Mouse (Mus musculus) liver, embryonic 13.5 days (tissue): Measurements from ENCODE around the gene Zbed3. TPM values are rescaled to one million over a fixed set of nuclear protein-coding genes. Genes with fewer than 3 reads are reported as not detected.
A peak's percentile ranks its signal among the peaks of the same experiment; 100 is the strongest.
"Not testable (repeated sequence)": the region's sequence is repeated elsewhere in the genome, so short reads cannot be mapped to it uniquely, and the experiment has no call there.

Experiments
- ATAC-seq: fragments of 200-750 bp; cut with Nextera tagmentation; 2 replicates; pipeline ENCODE4 v1.8.0; 2017; ENCODE audit warnings: low read depth, mild to moderate bottlenecking, moderate number of reproducible peaks, moderate library complexity
- DNase-seq: peaks from one replicate; pipeline ENCODE4 v3.0.0; 2022
- H3K27ac ChIP-seq: fragments of 300-500 bp; sonication (generic); 2 replicates; pipeline ENCODE4 v1.5.1; 2015; ENCODE audit warnings: moderate library complexity, mild to moderate bottlenecking, inconsistent platforms
- H3K27me3 ChIP-seq: fragments of 300-500 bp; sonication (generic); 2 replicates; pipeline ENCODE4 v1.6.1; 2015; ENCODE audit warnings: mild to moderate bottlenecking, inconsistent platforms
- H3K36me3 ChIP-seq: fragments of 300-500 bp; sonication (generic); 2 replicates; pipeline ENCODE4 v1.6.1; 2015; ENCODE audit warnings: mild to moderate bottlenecking, inconsistent platforms
- H3K4me1 ChIP-seq: fragments of 300-500 bp; sonication (generic); replicated peaks from 2 replicates; pipeline ENCODE4 v1.6.1; 2015; ENCODE audit warnings: inconsistent platforms
- H3K4me2 ChIP-seq: fragments of 300-500 bp; sonication (generic); 2 replicates; pipeline ENCODE4 v1.6.1; 2015; ENCODE audit warnings: inconsistent platforms, mild to moderate bottlenecking, moderate library complexity
- H3K4me3 ChIP-seq: fragments of 300-500 bp; sonication (generic); replicated peaks from 2 replicates; pipeline ENCODE4 v1.5.1; 2015; ENCODE audit warnings: mild to moderate bottlenecking, inconsistent platforms
- H3K9ac ChIP-seq: fragments of 300-500 bp; sonication (generic); 2 replicates; pipeline ENCODE4 v1.6.1; 2015; ENCODE audit warnings: mild to moderate bottlenecking, inconsistent platforms
- H3K9me3 ChIP-seq: fragments of 300-500 bp; sonication (generic); replicated peaks from 2 replicates; pipeline ENCODE4 v1.6.1; 2016; ENCODE audit warnings: inconsistent platforms
- WGBS: fragments of 180-500 bp; shearing (Covaris S2); methylation state at CpG from one replicate; pipeline ENCODE4 v1.1.7; 2015; ENCODE audit not compliant: insufficient replicate concordance; 5-methylcytosine and 5-hydroxymethylcytosine counted together
- polyA plus RNA-seq: library from polyadenylated mRNA; unstranded; fragments of >200 nt; fragmentation: Nextera tagmentation; extraction: Ambion mirVana; gene quantifications from 2 replicates; pipeline ENCODE4 v1.2.1, GENCODE M21; 2015

Gene Zbed3
- polyA plus RNA-seq, 1 experiment from 2014 or later: 7.1 TPM

DNA sequence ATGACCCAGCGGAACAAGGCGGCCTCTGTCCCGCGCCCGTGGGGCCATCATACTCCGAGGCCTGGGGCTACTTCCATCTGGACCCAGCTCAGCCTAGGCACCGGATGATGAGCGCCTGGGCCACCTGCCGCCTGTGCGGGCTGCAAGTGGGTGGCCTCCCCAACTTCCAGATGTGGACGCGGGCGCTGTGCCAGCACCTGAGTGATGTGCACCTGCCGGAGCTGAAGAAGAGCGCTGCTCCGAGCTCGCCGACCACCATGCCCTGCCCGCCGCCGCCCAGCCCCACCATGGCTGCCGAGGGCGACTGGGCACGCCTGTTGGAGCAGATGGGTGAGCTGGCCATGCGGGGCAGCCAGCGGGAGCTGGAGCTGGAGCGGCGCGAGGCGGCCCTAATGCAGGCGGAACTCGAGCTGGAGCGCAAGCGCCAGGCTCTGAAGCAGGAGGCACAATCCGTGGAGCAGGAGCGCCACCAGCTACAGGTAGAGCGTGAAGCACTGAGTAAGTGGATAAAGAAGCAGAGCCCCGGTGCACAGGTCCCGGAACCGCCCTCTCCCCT is 12.8 kb downstream of the Zbed3 start:
- Histone ChIP-seq H3K9me3 (no peaks in the 10 kb centered on the region), H3K36me3 (peaks cover 24% of the 10 kb centered on the region), H3K4me2 (no peak overlapping the region), H3K4me3 (no peak overlapping the region), H3K9ac (no peak overlapping the region), H3K27me3 (no peaks in the 10 kb centered on the region), H3K27ac (no peak overlapping the region), H3K4me1 (peaks cover 6% of the 10 kb centered on the region; the same call in 1 of the 2 replicates)
- DNase-seq (no peak), ATAC-seq (no peak)
- WGBS: 81% methylated on average over 40 of the region's 40 CpGs

DNA sequence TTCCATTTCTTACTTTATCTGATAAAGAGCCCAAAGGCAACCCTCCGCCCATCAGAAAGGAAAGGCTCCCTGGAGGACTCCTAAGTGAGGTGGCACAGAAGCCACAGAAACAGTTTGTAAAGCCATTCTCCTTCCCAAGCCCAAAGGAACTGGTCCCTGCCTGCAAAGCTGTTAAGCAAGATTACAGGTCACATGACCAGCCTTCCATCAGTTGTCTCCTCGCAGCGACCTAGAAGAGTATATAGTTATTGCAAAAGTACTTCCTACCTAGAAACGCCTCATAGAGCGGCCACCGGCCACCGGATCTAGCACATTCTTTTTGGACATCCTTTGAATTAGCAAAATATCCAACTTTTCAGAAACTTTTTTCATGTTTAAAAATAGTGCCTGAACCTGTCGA is 20.1 kb downstream of the Zbed3 start:
- peaks cover 5% of the 10 kb centered on the region; the same call in 1 of the 2 replicates for H3K4me1 ChIP-seq
- H3K27ac ChIP-seq: no peak overlapping the region
- WGBS: 48% methylated on average over 8 of the region's 8 CpGs
- H3K9me3 ChIP-seq: no peaks in the 10 kb centered on the region
- H3K4me2 ChIP-seq: no peak overlapping the region
- H3K36me3 ChIP-seq: peaks cover 8% of the 10 kb centered on the region
- H3K9ac ChIP-seq: no peak overlapping the region
- DNase-seq (no peak), ATAC-seq (no peak)
- H3K4me3 ChIP-seq: no peak overlapping the region
- no peaks in the 10 kb centered on the region for H3K27me3 ChIP-seq

DNA sequence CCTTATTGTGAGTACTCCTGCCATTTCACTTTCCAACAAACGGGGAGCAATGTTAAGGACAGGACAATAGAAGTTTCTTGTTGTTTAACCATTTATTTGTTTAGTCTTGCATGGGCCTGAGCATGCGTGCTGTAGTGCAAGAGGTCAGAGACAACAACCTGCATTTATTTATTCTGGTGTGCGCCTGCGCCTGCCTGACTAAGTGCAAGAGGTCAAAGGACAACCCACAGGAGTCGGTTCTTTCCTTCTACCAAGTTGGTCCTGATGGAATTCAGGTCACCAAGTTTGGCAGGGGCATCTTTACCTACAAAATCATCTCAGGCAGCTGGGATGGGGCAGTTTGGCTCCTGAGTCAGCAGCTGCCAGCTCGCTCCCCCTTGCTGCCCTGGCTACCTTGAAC is 22.5 kb downstream of the Zbed3 start:
- 62% methylated on average over 6 of the region's 6 CpGs for WGBS
- Histone ChIP-seq H3K4me1 (peaks cover 5% of the 10 kb centered on the region; the same call in 1 of the 2 replicates), H3K9me3 (no peaks in the 10 kb centered on the region), H3K27ac (no peak overlapping the region), H3K27me3 (no peaks in the 10 kb centered on the region), H3K4me3 (no peak overlapping the region), H3K4me2 (no peak overlapping the region), H3K36me3 (peaks cover 14% of the 10 kb centered on the region), H3K9ac (no peak overlapping the region)
- no peak for ATAC-seq
- DNase-seq: no peak

DNA sequence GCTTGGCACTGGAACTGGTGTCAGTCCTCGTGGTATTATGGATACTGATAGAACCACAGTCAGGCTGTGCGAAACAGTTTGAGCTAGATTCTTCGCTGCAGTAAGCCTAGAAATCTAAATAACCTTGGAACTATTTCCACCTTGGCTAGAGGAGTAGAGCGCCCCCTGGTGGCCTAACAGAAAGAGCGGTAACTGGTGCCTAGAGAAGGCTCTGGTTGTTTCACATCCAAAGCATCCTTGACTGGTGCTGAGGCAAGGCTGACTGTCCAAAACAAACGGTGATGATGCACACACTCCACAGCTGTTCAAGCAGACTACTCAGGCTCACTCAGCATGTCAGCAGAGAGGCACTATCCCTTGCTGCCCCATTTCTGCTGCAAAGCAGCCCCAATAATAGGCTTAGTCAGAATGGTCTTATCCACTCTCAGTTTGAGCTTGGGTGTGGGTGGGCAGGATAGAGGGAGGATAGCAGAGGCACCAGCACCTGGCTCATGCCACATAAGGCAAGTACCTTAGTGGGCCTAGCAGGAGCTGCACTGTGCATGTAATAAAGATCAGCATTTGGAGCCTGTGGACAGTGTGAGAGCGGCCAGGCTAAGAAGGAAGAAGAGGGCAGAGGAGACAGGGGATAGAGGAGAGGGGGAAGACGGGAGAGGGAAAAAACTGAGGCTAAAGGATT is 23.7 kb downstream of the Zbed3 start:
- Histone ChIP-seq H3K27ac (no peak overlapping the region), H3K4me3 (no peak overlapping the region), H3K36me3 (peaks cover 26% of the 10 kb centered on the region), H3K9me3 (no peaks in the 10 kb centered on the region), H3K4me2 (no peak overlapping the region), H3K27me3 (no peaks in the 10 kb centered on the region), H3K9ac (no peak overlapping the region), H3K4me1 (peaks cover 5% of the 10 kb centered on the region; the same call in 1 of the 2 replicates)
- ATAC-seq (0 out of 2 replicates have a peak, but pooled peaks have one; percentile 13), DNase-seq (peak; percentile 38)
- 27% methylated on average over 8 of the region's 8 CpGs for WGBS

DNA sequence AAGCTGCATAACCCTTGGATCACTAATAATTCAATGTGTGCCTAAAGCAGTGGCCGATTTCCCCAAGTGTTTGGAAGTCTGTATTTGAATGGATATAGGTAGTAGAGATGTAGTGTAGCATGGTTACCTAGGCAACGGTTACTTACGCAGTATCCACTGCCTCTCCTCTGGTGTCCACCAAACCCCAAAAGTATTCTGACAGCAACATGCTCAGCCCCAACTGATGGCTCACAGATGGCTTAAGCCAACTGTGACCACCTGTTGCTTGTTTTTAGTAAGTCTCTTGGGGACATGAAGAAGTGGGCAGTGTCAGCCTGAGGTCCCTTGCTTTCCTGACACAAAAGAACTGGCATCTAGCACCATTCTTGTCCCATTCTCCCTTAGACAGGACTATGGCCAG is 25.1 kb downstream of the Zbed3 start:
- Histone ChIP-seq H3K4me3 (no peak overlapping the region), H3K4me2 (no peak overlapping the region), H3K27me3 (no peaks in the 10 kb centered on the region), H3K9me3 (no peaks in the 10 kb centered on the region), H3K27ac (no peak overlapping the region), H3K9ac (no peak overlapping the region), H3K36me3 (peaks cover 37% of the 10 kb centered on the region), H3K4me1 (peaks cover under 1% of the 10 kb centered on the region; the same call in 1 of the 2 replicates)
- DNase-seq: no peak
- WGBS: 87% methylated on average over 3 of the region's 3 CpGs
- no peak for ATAC-seq

DNA sequence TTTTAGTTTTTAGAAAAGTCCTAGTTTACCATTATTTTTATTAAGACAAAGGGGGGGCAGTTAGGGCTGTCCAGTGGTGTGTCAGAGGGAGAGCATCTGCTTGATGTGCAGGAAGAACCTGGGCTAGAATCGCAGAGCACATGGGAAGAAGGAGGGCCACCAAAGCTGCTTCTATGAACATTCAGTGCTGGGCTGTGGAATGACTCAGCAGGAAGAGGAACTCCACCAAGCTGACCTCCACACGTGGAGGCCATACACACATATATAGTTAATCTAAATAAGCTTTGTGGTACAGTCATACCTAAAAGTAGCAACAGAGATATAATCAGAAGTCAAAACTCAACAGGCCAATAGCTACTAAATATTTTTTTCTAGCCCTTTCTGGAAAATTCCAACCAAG is 34.8 kb downstream of the Zbed3 start:
- H3K4me3 ChIP-seq: no peak overlapping the region
- peaks cover 93% of the 10 kb centered on the region for H3K36me3 ChIP-seq
- 28% methylated on average over 2 of the region's 2 CpGs for WGBS
- H3K27me3 ChIP-seq: no peaks in the 10 kb centered on the region
- H3K4me1 ChIP-seq: no peaks in the 10 kb centered on the region
- H3K9ac ChIP-seq: no peak overlapping the region
- H3K9me3 ChIP-seq: no peaks in the 10 kb centered on the region
- no peak overlapping the region for H3K27ac ChIP-seq
- DNase-seq: no peak
- no peak overlapping the region for H3K4me2 ChIP-seq
- ATAC-seq: no peak

DNA sequence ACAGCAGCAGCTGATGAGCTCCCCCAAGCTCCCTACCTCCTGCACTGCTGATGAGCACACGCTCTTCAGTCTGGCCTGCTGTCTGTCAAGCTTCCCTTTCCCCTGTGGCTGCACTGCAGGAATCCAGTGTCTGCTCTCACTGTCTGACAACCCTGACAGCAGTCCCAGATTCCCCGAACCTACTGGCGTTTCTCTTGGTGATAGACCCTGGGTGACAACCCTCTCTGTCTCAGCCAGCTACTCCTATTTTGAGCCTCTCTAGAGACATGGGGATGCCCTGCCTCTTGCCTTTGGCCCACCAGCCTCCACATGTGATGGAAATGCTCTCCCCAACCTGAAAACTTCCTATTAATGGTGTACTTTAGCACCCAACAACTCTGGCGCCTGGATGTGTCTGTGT is 40.0 kb downstream of the Zbed3 start:
- no peak for DNase-seq

DNA sequence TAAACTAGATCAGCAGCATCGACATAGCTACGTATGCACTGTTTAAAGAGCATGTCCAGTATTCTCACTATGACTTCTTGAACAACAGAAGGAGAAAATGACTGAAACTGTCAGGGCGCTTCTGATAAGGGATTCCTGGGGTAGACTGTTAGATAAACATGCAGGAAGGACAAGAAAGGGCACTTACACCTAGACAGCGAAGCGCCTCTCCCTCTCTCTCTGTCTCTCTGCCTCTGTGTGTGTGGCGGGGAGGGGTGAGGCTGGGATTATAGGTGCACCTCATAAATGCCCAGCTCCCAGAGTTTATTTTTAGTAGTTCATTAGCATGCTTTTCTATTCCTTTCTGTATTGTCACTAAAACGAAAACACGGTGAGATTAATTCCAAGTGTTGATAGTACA is 42.9 kb downstream of the Zbed3 start:
- H3K36me3 ChIP-seq: peaks cover 75% of the 10 kb centered on the region
- H3K27me3 ChIP-seq: no peaks in the 10 kb centered on the region
- peaks cover 17% of the 10 kb centered on the region for H3K4me1 ChIP-seq
- no peak overlapping the region for H3K9ac ChIP-seq
- DNase-seq (no peak), ATAC-seq (peak; percentile 89)
- WGBS: 37% methylated on average over 8 of the region's 8 CpGs
- no peak overlapping the region for H3K27ac ChIP-seq
- no peaks in the 10 kb centered on the region for H3K9me3 ChIP-seq
- no peak overlapping the region for H3K4me3 ChIP-seq
- no peak overlapping the region for H3K4me2 ChIP-seq

More for the DNA sequence above, 40.0 kb downstream of the Zbed3 start:
- peaks cover 17% of the 10 kb centered on the region for H3K4me1 ChIP-seq
- no peaks in the 10 kb centered on the region for H3K27me3 ChIP-seq
- H3K9ac ChIP-seq: no peak overlapping the region
- H3K36me3 ChIP-seq: peaks cover 74% of the 10 kb centered on the region
- no peak overlapping the region for H3K4me3 ChIP-seq
- ATAC-seq: no peak
- H3K27ac ChIP-seq: no peak overlapping the region
- whole genome bisulfite sequencing: 82% methylated on average over 4 of the region's 4 CpGs
- no peak overlapping the region for H3K4me2 ChIP-seq
- no peaks in the 10 kb centered on the region for H3K9me3 ChIP-seq

DNA sequence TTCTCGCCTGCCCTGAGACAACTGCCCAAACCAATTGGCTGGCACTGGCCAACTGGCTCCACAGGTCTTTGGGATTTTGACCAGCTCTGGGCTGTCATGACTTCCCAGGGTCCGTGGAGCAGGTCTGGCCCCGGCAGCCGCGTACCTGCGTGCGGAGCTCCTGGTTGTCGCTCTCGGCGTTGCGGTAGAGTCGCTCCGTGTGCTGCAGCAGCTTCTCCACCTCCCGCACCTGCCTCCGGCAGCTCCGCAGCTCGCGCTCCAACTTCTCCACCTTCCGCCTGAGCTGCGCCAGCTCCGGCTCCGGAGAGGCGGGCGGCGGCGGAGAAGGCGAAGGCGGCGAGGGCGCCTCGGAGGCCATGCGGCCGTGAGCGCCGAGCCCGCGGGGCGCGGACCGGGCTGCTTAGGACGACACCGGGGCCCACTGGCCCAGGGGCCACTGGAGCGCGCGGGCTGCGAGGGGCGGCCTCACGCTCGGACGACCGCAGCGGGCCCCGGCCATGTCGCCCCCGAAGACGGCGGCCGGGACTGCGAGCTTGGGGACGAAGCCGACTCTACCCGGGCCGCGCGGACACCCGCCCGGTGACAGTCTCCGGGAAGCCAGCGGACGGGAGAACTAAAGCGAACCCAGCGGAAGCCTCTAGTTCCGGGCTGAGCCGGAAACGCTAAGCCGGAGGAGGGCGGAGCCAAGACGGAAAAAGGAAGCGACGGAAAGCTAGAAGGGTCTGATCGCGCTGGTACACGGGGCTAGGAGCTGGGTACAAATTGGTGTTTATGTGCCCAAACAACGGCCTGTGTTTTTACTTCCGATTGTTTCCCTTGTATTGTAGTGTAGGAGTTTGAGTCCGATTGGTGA is 51.5 kb downstream of the Zbed3 start, which contains the start of gene Aggf1:
Aggf1 (minus strand) TSS at position 652 of the 853 bp plus-strand sequence.
- H3K9ac ChIP-seq: peak within 1 kb of the TSS; percentile 97
- peak within 1 kb of the TSS; percentile 99 for H3K4me3 ChIP-seq
- H3K27ac ChIP-seq: peak within 1 kb of the TSS; percentile 93
- WGBS: under 1% methylated on average over 86 of the region's 86 CpGs
- H3K27me3 ChIP-seq: no peaks in the 10 kb centered on the region
- peaks cover 19% of the 10 kb centered on the region for H3K36me3 ChIP-seq
- DNase-seq (peak; percentile 85), ATAC-seq (peak; percentile 94)
- peaks cover 22% of the 10 kb centered on the region for H3K4me1 ChIP-seq
- no peaks in the 10 kb centered on the region for H3K9me3 ChIP-seq
- H3K4me2 ChIP-seq: peak within 1 kb of the TSS; percentile 84

DNA sequence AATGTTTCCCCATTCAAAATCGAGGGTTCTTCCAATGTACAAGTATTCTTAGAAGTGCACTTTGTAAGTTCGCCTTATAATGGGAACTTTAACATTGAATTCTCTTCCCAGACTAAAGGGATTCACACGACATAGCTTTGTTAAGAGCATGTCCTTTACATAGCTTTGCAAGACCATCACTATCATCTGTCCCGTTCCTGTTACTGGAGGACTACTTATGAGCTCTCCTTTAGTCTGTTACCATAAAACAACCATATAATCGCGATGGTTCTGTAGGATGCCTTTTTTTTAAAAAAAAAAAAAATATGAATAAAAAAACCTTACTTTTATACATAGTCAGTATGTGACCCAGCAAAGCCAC is 52.1 kb downstream of the Zbed3 start:
- H3K4me1 ChIP-seq: peaks cover 22% of the 10 kb centered on the region
- no peaks in the 10 kb centered on the region for H3K27me3 ChIP-seq
- peak overlapping the region; percentile 84 for H3K4me2 ChIP-seq
- peak overlapping the region; percentile 93 for H3K27ac ChIP-seq
- no peaks in the 10 kb centered on the region for H3K9me3 ChIP-seq
- ATAC-seq (peak; percentile 9; the same call in 1 of the 2 replicates), DNase-seq (no peak)
- H3K36me3 ChIP-seq: peaks cover 13% of the 10 kb centered on the region
- H3K9ac ChIP-seq: peak overlapping the region; percentile 97
- 18% methylated on average over 6 of the region's 6 CpGs for WGBS
- peak overlapping the region; percentile 99 for H3K4me3 ChIP-seq

DNA sequence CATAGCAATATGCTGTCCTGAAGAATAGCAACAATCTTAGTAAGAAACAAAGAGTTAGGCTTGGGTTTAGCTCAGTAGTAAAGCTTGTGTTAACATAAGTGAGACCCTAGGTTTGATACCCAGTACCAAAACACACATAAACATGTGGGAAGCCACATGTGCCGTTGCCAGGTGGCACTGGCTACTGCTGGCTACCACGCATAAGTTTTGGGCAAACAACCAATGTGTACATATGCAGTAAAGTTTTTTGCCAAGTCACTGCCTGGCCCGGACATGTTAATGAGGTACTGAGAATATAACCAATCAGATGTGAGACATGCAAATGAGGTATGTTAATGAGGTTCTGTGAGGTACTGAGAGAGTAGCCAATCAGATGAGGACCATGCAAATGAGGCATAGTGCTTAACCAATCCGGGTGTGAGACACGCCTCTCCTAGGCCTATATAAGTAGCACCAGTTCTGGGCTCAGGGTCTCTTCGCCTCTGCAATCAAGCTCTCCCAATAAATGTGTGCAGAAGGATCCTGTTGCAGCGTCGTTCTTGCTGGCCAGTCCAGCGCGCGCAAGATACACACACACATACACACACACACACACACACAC is 53.4 kb downstream of the Zbed3 start:
- not testable (repeated sequence) for H3K9me3 ChIP-seq, H3K4me3 ChIP-seq

More for the DNA sequence above, 53.4 kb downstream of the Zbed3 start:
- not testable (repeated sequence) for H3K27me3 ChIP-seq, H3K4me2 ChIP-seq, ATAC-seq, DNase-seq, H3K9ac ChIP-seq, H3K36me3 ChIP-seq, H3K27ac ChIP-seq
- peaks cover 22% of the 10 kb centered on the region for H3K4me1 ChIP-seq
- 91% methylated on average over 11 of the region's 11 CpGs for WGBS
